ENCODE assay signal across 7 mouse cellular contexts in the genomic region with DNA sequence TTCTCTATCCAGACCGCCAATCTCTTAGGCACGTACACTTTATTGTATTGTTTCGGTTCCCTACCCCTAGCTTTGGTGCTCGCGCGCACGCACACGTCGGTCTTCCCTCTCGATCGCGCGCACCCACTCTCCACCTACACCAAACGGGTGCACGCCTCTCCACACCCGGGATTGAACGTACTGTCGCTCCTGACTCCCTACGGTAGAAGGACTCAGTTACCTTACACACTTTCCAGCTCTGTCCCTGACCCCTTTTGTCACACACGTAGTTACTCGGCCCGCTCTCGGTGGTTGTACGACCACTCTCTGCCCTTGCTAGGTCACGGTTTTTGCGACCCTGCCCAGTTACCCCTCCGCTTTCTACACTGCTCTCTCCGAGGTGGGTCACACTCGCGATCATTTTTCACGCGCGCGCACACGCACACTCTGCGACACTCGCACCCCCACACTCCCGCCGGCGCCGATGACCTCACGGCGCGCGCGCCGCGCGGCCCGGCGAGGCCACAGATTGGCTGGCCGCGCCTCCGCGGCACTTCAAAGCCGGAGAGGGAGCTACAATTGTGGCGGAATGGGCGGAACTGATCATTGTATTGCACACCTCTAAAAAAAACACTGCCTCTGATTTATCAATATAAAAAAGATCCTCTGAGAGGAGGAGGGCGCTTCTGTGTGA. TPM values are rescaled to one million over a fixed set of nuclear protein-coding genes. Genes with fewer than 3 reads are reported as not detected.
DNase-seq lines count a peak whose midpoint lies in the region; ATAC-seq and TF ChIP-seq lines count a peak whose summit lies in the region.

No protein-coding gene starts in this region.

- no peaks in the 10 kb centered on the region for H3K79me2 ChIP-seq in liver, adult 2 months (ENCODE audit: control insufficient read depth, insufficient read depth, low read length)

- peak overlapping the region; percentile 31; the same call in 1 of the 2 replicates for H3K4me3 ChIP-seq in liver, adult 2 months (ENCODE audit: insufficient read depth, low read depth, low read length)
- H3K4me3 ChIP-seq in forebrain, embryonic 15.5 days = peak overlapping the region; percentile 50
- peak overlapping the region; percentile 50 for H3K4me3 ChIP-seq in limb, embryonic 12.5 days (replicated peaks)
- H3K4me3 ChIP-seq in midbrain, embryonic 16.5 days (ENCODE audit: low read depth, low read length) = peak overlapping the region; percentile 37

- H3K27me3 ChIP-seq in liver, adult 2 months (ENCODE audit: control insufficient read depth, insufficient read depth, low read length) = peaks cover 37% of the 10 kb centered on the region
- peaks cover 31% of the 10 kb centered on the region for H3K27me3 ChIP-seq in forebrain, embryonic 15.5 days
- peaks cover 76% of the 10 kb centered on the region for H3K27me3 ChIP-seq in limb, embryonic 12.5 days
- H3K27me3 ChIP-seq in midbrain, embryonic 16.5 days (ENCODE audit: control insufficient read depth, insufficient read depth, low read depth, low read length) = peaks cover 38% of the 10 kb centered on the region

- H3K27ac ChIP-seq in liver, adult 2 months (replicated peaks; ENCODE audit: insufficient read depth, low read depth, low read length) = no peak overlapping the region
- H3K27ac ChIP-seq in forebrain, embryonic 15.5 days (replicated peaks) = peak overlapping the region; percentile 66
- H3K27ac ChIP-seq in limb, embryonic 12.5 days = no peak overlapping the region
- no peak overlapping the region for H3K27ac ChIP-seq in midbrain, embryonic 16.5 days (ENCODE audit: low read length)

- no peaks in the 10 kb centered on the region for H3K36me3 ChIP-seq in liver, adult 2 months (ENCODE audit: control insufficient read depth, insufficient read depth, low read length)
- H3K36me3 ChIP-seq in forebrain, embryonic 15.5 days = no peaks in the 10 kb centered on the region
- H3K36me3 ChIP-seq in limb, embryonic 12.5 days = no peaks in the 10 kb centered on the region
- H3K36me3 ChIP-seq in midbrain, embryonic 16.5 days (ENCODE audit: control insufficient read depth, insufficient read depth, low read length) = no peaks in the 10 kb centered on the region

- no peak for DNase-seq in liver, adult 2 months (ENCODE audit: extremely low read depth, low read depth, low spot score)
- no peak for DNase-seq in liver
- peak; percentile 50 for DNase-seq in adrenal gland, postnatal 25 days
- DNase-seq in thymus, adult 18-20 months = no peak

- TF ChIP-seq POLR2A in liver, adult 2 months (IDR thresholded peaks at IDR 0.05; ENCODE audit: extremely low read depth, insufficient read depth, low read length) = no peak

- TF ChIP-seq CTCF in liver, adult 2 months (IDR thresholded peaks at IDR 0.05; ENCODE audit: low read depth, low read length) = no peak

- peaks cover 6% of the 10 kb centered on the region for H3K4me1 ChIP-seq in liver, adult 2 months (ENCODE audit: control insufficient read depth, insufficient read depth, low read length)
- peaks cover 49% of the 10 kb centered on the region for H3K4me1 ChIP-seq in forebrain, embryonic 15.5 days
- H3K4me1 ChIP-seq in limb, embryonic 12.5 days (replicated peaks) = peaks cover 35% of the 10 kb centered on the region
- H3K4me1 ChIP-seq in midbrain, embryonic 16.5 days (ENCODE audit: control insufficient read depth, insufficient read depth, low read length) = peaks cover 15% of the 10 kb centered on the region

- peak overlapping the region; percentile 76 for H3K4me2 ChIP-seq in forebrain, embryonic 15.5 days (replicated peaks)
- peak overlapping the region; percentile 78 for H3K4me2 ChIP-seq in limb, embryonic 12.5 days
- peak overlapping the region; percentile 55 for H3K4me2 ChIP-seq in midbrain, embryonic 16.5 days (ENCODE audit: low read length)

- no peak overlapping the region for H3K9ac ChIP-seq in liver, adult 2 months (ENCODE audit: low read depth, low read length)
- H3K9ac ChIP-seq in forebrain, embryonic 15.5 days (replicated peaks) = peak overlapping the region; percentile 42
- 0 out of 2 replicates have a peak overlapping the region, but pooled peaks have one; percentile 31 for H3K9ac ChIP-seq in limb, embryonic 12.5 days (replicated peaks)
- H3K9ac ChIP-seq in midbrain, embryonic 16.5 days (ENCODE audit: low read depth, low read length) = no peak overlapping the region

- WGBS in liver, adult 2 months = 2% methylated on average over 59 of the region's 59 CpGs
- under 1% methylated on average over 59 of the region's 59 CpGs for WGBS in forebrain, embryonic 15.5 days
- WGBS in limb, embryonic 12.5 days = under 1% methylated on average over 59 of the region's 59 CpGs
- WGBS in midbrain, embryonic 16.5 days = under 1% methylated on average over 59 of the region's 59 CpGs

- peak; percentile 51 for ATAC-seq in forebrain, embryonic 15.5 days (replicated peaks)
- peak; percentile 34; the same call in 1 of the 2 replicates for ATAC-seq in limb, embryonic 12.5 days (ENCODE audit: insufficient number of reproducible peaks, insufficient read depth, low FRiP score, low TSS enrichment, low read depth)
- ATAC-seq in midbrain, embryonic 16.5 days = peak; percentile 29; the same call in 1 of the 2 replicates

- H3K9me3 ChIP-seq in forebrain, embryonic 15.5 days = no peaks in the 10 kb centered on the region
- no peaks in the 10 kb centered on the region for H3K9me3 ChIP-seq in limb, embryonic 12.5 days
- no peaks in the 10 kb centered on the region for H3K9me3 ChIP-seq in midbrain, embryonic 16.5 days (replicated peaks; ENCODE audit: control insufficient read depth, low read length, poor library complexity, severe bottlenecking)

RNA-seq across cellular contexts. Expression of gene Sp8, which starts 0.7 kb away (rescaled TPM):
- not detected in 2 replicates for total RNA-seq in liver, adult 2 months (2014; rRNA removed)
- polyA plus RNA-seq in liver, adult 2 months (2012; rRNA removed) = not detected in 2 replicates
- not detected in 2 replicates for total RNA-seq in adrenal gland, postnatal 25 days (2021)
- polyA plus RNA-seq in forebrain, embryonic 15.5 days (2015; fragmentation: Nextera tagmentation; extraction: Ambion mirVana) = 15.4 and 15.8 TPM in 2 replicates
- polyA plus RNA-seq in limb, embryonic 12.5 days (2016; fragmentation: Nextera tagmentation; extraction: Ambion mirVana) = 4.4 and 4.7 TPM in 2 replicates
- polyA plus RNA-seq in midbrain, embryonic 16.5 days (2015; fragmentation: Nextera tagmentation; extraction: Ambion mirVana) = 2.3 and 4.2 TPM in 2 replicates

Comparison
In these comparisons a context has a peak if more than half of its experiments do, and no peak if none do; other contexts are left out.
1. H3K9ac ChIP-seq: peak in forebrain, embryonic 15.5 days (single experiment) and limb, embryonic 12.5 days (single experiment); none in liver, adult 2 months (single experiment) and midbrain, embryonic 16.5 days (single experiment).
2. Peak in every context shown above with its lines, with median percentiles within 50 percentile points of each other: H3K4me3 ChIP-seq, ATAC-seq and H3K4me2 ChIP-seq.